Mouse (Mus musculus) midbrain, embryonic 13.5 days (tissue): Measurements from ENCODE around the gene Zfp503. TPM values are rescaled to one million over a fixed set of nuclear protein-coding genes. Genes with fewer than 3 reads are reported as not detected.
A peak's percentile ranks its signal among the peaks of the same experiment; 100 is the strongest.

Experiments
- ATAC-seq: fragments of 200-750 bp; cut with Nextera tagmentation; 2 replicates; pipeline ENCODE4 v1.8.0; 2017; ENCODE audit warnings: mild to moderate bottlenecking, moderate TSS enrichment, moderate library complexity
- H3K27ac ChIP-seq: fragments of 300-500 bp; sonication (generic); 2 replicates; pipeline ENCODE4 v1.5.1; 2015; ENCODE audit warnings: inconsistent platforms, mild to moderate bottlenecking, moderate library complexity
- H3K27me3 ChIP-seq: fragments of 300-500 bp; sonication (generic); 2 replicates; pipeline ENCODE4 v1.6.1; 2015; ENCODE audit warnings: mild to moderate bottlenecking, inconsistent platforms
- H3K36me3 ChIP-seq: fragments of 300-500 bp; sonication (generic); 2 replicates; pipeline ENCODE4 v1.6.1; 2015; ENCODE audit warnings: mild to moderate bottlenecking, inconsistent platforms
- H3K4me1 ChIP-seq: fragments of 300-500 bp; sonication (generic); replicated peaks from 2 replicates; pipeline ENCODE4 v1.6.1; 2015; ENCODE audit warnings: inconsistent platforms
- H3K4me2 ChIP-seq: fragments of 300-500 bp; sonication (generic); replicated peaks from 2 replicates; pipeline ENCODE4 v1.6.1; 2015; ENCODE audit warnings: moderate library complexity, mild to moderate bottlenecking, inconsistent platforms
- H3K4me3 ChIP-seq: fragments of 300-500 bp; sonication (generic); replicated peaks from 2 replicates; pipeline ENCODE4 v1.5.1; 2015; ENCODE audit warnings: mild to moderate bottlenecking, inconsistent platforms
- H3K9ac ChIP-seq: fragments of 300-500 bp; sonication (generic); replicated peaks from 2 replicates; pipeline ENCODE4 v1.6.1; 2015; ENCODE audit warnings: mild to moderate bottlenecking, inconsistent platforms
- H3K9me3 ChIP-seq: fragments of 300-500 bp; sonication (generic); 2 replicates; pipeline ENCODE4 v1.6.1; 2016; ENCODE audit warnings: mild to moderate bottlenecking, inconsistent platforms
- WGBS: fragments of 180-500 bp; shearing (Covaris S2); methylation state at CpG from one replicate; pipeline ENCODE4 v1.1.7; 2015; 5-methylcytosine and 5-hydroxymethylcytosine counted together
- polyA plus RNA-seq: library from polyadenylated mRNA; unstranded; fragments of >200 nt; fragmentation: Nextera tagmentation; extraction: Ambion mirVana; gene quantifications from 2 replicates; pipeline ENCODE4 v1.2.1, GENCODE M21; 2015

The Zfp503 gene
- polyA plus RNA-seq, 1 experiment from 2014 or later, result 11.0 TPM

DNA sequence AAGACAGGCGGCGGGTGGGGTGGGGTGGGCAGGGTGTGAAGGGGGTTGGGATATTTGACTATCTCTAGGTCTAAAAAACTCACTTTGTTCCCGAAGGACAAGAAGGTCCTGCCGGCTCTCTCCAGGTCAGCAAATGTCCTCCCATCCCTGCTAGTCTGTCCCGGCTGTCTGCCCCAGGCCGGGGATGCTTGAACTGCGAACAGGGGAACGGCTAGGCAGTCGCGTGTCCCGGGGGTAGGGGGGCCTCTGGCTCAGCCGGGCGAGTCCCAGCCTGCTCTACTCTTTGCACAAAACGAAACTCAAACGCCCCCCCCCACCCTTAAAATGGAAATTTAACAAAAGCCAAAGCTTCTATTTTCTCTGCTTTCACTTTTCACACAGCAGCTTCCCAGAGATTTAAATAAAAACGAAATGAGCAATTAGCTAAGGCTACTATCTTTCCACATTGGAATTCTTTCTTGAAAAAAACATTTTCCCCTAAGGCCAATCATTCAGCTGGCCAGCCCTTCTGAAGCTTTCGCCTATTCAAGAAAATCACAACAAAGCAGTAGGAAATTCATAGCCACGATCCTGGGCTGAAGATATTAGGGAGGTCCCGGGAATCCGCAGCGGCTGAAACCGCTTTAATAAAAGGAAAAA lies 6.0 kb downstream of the Zfp503 start:
- Histone ChIP-seq H3K27ac (peak overlapping the region; percentile 70), H3K4me2 (peak overlapping the region; percentile 66), H3K9ac (peak overlapping the region; percentile 69), H3K36me3 (peaks cover 11% of the 10 kb centered on the region; the same call in 1 of the 2 replicates), H3K4me1 (peaks cover 42% of the 10 kb centered on the region), H3K4me3 (peak overlapping the region; percentile 45), H3K27me3 (peaks cover 34% of the 10 kb centered on the region), H3K9me3 (no peaks in the 10 kb centered on the region)
- WGBS, result 1% methylated on average over 22 of the region's 22 CpGs
- no peak for ATAC-seq

DNA sequence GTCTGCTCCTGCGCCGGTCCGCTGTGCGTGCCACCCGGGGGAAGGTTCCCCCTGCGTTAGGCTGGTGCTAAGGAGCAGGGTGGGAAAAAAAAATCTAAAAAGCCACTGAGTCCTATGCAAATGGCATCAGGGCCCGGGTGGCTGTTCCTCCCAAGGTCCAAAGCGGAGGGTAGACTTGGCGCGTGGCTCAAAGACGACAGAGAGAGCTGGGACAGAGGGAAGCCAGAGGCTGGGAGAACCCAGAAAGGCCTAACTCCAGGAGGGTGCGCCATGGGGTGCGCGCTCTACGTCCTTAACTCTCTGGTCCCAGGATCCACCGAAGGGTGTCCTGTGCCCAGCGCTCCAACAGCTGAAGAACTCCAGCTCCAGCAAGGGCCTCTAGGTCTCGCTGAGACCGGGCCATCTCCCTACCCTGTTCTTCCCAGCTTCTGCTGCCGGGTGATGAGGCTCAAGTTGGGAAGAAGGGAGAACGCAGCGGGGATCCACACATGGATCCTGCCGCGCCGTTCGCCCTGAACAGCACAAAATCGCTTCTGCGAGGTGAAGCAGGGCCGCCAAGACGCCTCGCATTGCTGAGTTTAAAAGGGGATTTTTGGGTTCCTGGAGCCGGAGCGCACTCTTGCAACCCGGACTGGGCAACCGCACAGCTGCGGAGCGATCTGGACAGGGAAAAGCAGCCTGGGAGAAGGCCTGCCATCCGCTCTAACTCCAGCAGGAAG lies 6.7 kb downstream of the Zfp503 start:
- Histone ChIP-seq H3K4me2 (peak overlapping the region; percentile 66), H3K4me3 (peak overlapping the region; percentile 45), H3K9me3 (no peaks in the 10 kb centered on the region), H3K27ac (peak overlapping the region; percentile 70), H3K4me1 (peaks cover 42% of the 10 kb centered on the region), H3K27me3 (peaks cover 34% of the 10 kb centered on the region), H3K9ac (peak overlapping the region; percentile 69), H3K36me3 (peaks cover 11% of the 10 kb centered on the region; the same call in 1 of the 2 replicates)
- no peak for ATAC-seq
- 3% methylated on average over 38 of the region's 38 CpGs for WGBS

DNA sequence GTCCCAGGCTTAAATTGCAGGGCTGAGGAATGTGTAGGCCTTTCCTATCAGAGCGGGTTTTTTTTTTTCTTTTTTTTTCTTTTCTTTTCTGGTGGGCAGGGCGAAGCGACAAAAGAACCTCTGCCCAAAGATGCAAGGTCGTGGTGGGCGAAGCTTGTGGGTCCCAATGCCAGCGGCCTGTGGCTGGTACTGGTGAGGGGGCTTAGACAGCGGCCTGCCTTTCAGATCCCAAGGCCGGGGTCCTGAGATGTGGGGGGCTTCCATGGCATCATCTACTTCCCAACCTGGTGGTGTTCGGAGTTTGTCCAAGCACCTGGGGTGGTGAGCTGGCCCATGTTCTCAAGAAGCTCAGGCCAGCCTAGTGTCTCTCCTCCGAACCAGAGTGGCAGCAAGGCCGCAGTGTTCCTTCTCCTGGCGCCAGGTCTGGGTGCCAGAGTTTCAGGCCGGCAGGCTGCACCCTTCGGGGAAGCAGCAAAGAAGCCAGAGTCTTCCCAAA lies 7.3 kb downstream of the Zfp503 start:
- peak overlapping the region; percentile 66 for H3K4me2 ChIP-seq
- H3K4me1 ChIP-seq, result peaks cover 42% of the 10 kb centered on the region
- no peaks in the 10 kb centered on the region for H3K9me3 ChIP-seq
- peaks cover 11% of the 10 kb centered on the region; the same call in 1 of the 2 replicates for H3K36me3 ChIP-seq
- H3K9ac ChIP-seq, result peak overlapping the region; percentile 69
- ATAC-seq, result no peak
- WGBS, result 10% methylated on average over 14 of the region's 14 CpGs
- peak overlapping the region; percentile 45; the same call in 1 of the 2 replicates for H3K27ac ChIP-seq
- H3K4me3 ChIP-seq, result peak overlapping the region; percentile 45
- H3K27me3 ChIP-seq, result peaks cover 34% of the 10 kb centered on the region

DNA sequence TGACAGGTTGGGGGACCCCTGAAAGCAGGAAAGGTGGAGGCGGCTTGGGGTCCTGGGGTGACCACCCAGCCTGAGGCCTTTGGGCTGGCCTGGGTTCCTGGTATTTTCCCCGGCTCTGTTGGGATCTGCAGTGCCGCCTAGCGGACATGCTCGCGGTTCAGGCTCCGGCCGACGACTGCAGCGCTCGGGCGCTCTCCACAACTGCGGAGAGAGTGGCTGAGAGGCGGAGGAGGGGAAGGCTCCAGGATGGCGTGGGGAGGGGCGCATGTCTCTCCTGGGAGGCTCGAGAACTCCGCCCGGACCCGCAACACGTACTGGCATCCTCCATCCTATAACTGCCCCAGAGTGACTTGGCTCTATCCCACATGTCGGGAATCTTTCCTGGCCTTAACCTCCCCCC lies 7.9 kb downstream of the Zfp503 start:
- H3K27me3 ChIP-seq, result peaks cover 34% of the 10 kb centered on the region
- peaks cover 11% of the 10 kb centered on the region; the same call in 1 of the 2 replicates for H3K36me3 ChIP-seq
- peak overlapping the region; percentile 66 for H3K4me2 ChIP-seq
- peaks cover 3% of the 10 kb centered on the region; the same call in 1 of the 2 replicates for H3K9me3 ChIP-seq
- peaks cover 35% of the 10 kb centered on the region for H3K4me1 ChIP-seq
- no peak overlapping the region for H3K27ac ChIP-seq
- no peak overlapping the region for H3K9ac ChIP-seq
- peak; percentile 75 for ATAC-seq
- 2% methylated on average over 22 of the region's 22 CpGs for WGBS
- H3K4me3 ChIP-seq, result peak overlapping the region; percentile 19; the same call in 1 of the 2 replicates

DNA sequence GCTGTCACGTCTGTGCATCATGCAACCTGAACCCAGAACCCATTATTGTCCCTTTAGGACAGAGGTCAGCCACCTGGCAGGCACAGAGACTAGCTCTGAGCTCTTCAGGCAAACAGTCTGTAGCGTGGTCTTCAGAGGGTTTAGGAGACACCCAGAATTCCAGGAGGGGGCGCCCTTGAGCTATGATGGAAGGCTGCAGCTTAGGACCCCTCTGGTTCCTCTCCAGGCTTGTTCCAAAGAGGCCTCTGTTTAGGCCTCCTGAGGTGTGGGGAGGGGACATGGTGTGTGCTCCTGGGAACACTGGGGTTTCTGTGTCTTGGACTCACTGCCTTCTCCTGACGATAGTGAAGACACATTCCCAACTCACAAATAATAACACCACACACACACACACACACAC lies 20.4 kb downstream of the Zfp503 start:
- Histone ChIP-seq H3K27me3 (peaks cover 32% of the 10 kb centered on the region), H3K9ac (no peak overlapping the region), H3K4me2 (no peak overlapping the region), H3K4me1 (peaks cover 16% of the 10 kb centered on the region), H3K36me3 (no peaks in the 10 kb centered on the region), H3K27ac (no peak overlapping the region), H3K9me3 (no peaks in the 10 kb centered on the region), H3K4me3 (no peak overlapping the region)
- peak; percentile 73 for ATAC-seq
- WGBS, result 9% methylated on average over 4 of the region's 4 CpGs

DNA sequence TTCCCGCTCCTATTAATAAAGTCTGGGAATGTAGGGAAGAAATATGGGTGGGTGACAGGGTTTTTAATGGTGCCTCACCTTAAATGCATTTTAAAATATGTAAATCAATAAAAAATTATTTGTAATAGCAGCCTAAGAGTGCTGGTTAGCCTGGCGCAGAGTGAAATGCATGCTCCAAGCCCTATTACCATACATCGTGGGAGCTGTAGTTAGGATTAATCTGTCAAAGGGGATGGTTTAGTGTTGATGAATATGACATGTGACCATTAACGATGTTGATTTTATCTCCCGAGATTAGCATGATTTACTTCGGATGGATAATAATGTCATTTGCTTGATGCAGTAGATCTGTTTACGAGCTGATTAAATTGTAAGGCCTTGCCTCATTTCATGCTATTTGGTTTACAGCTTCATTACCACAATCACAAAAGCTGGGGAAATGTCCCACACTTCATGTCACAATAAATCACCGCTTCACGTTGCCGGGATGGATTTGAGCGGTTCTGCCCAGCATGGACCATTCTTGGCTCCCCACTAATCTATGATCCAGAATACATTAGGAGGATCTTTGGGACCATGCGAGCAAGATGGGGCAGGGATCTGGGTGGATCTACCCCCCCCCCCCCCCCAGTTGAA lies 21.9 kb downstream of the Zfp503 start:
- Histone ChIP-seq H3K9ac (no peak overlapping the region), H3K4me2 (no peak overlapping the region), H3K27ac (no peak overlapping the region; the same call in 1 of the 2 replicates), H3K27me3 (peaks cover 25% of the 10 kb centered on the region), H3K4me1 (peaks cover 19% of the 10 kb centered on the region), H3K9me3 (no peaks in the 10 kb centered on the region), H3K36me3 (no peaks in the 10 kb centered on the region), H3K4me3 (no peak overlapping the region)
- peak; percentile 73 for ATAC-seq
- 36% methylated on average over 12 of the region's 12 CpGs for WGBS

DNA sequence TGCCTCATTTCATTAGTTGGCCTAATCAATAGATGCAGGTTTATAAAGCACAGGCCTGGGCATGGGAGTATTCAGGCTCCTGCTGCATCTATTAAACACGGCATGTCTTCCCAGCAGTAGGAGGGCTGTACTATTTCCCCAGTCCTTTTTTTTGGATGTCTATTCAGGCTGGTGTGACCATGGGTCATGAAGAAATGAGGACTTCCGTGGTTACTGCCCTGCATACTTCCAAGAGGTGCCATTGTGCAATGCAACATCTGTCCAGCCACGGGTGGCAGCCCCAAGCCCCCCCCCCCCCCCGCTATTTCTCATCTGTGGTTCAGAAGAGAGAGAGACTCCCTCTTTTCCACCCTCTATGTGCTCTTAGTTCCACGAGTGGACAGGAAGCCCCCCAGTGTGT lies 23.1 kb downstream of the Zfp503 start:
- WGBS, result 56% methylated on average over 5 of the region's 5 CpGs
- peaks cover 20% of the 10 kb centered on the region for H3K4me1 ChIP-seq

DNA sequence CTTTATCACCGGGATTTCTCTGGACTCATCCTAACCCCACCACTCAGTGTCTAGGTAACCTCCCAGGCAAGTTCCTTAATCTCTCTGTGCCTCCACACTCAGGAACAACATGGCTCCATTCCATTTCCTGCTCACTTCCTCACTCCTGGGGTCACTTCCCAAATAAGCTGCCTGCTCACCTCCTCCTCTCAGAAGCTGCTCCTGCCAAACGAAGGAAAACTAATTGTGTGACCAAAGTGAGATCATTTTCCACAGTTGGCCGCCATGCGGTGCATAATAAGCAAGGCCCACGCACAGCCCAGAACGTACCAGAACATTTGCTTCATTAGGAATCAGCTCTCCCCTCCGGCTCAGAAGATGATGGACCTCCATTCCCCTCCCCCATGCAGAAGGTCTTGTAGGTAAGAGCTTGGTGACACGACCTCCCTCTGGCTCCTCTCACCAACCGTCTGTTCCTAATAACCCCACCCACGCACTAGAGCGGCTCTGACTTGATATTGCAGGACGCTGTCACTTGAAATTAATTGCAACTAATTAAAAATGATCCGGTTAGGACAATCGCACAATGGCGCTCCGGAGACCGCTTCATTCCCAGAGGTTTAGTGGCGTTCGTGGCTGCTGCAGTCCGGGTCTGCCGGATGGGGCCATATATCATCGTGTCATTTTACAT lies 26.9 kb downstream of the Zfp503 start:
- Histone ChIP-seq H3K4me3 (no peak overlapping the region), H3K27me3 (peaks cover 15% of the 10 kb centered on the region; the same call in 1 of the 2 replicates), H3K9me3 (no peaks in the 10 kb centered on the region), H3K4me2 (no peak overlapping the region), H3K36me3 (no peaks in the 10 kb centered on the region), H3K27ac (no peak overlapping the region), H3K4me1 (peaks cover 13% of the 10 kb centered on the region), H3K9ac (no peak overlapping the region)
- 75% methylated on average over 22 of the region's 22 CpGs for WGBS
- no peak for ATAC-seq

More for the DNA sequence above, 23.1 kb downstream of the Zfp503 start:
- Histone ChIP-seq H3K36me3 (no peaks in the 10 kb centered on the region), H3K4me2 (no peak overlapping the region), H3K9me3 (no peaks in the 10 kb centered on the region), H3K27me3 (peaks cover 25% of the 10 kb centered on the region), H3K27ac (no peak overlapping the region), H3K9ac (no peak overlapping the region), H3K4me3 (no peak overlapping the region)
- no peak for ATAC-seq

DNA sequence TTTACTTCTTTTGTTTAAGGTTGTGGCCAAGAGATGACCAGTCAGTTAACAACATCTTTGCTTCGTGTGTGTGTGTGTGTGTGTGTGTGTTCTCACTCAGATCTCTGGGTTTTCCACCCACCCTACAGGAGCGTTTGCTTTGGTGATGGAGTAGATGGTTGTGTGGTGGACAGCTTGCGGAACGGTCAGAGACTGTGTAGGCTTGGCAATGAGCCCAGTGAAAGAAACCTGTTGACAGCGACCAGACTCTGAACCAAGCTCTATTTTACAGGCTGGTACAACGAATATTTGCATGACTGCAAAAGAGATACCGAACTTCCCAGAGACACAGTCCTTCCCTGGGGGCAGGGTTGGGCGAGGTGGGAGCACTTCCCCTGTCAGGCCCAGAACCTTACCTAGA lies 30.2 kb downstream of the Zfp503 start:
- Histone ChIP-seq H3K4me3 (no peak overlapping the region), H3K9ac (no peak overlapping the region), H3K27me3 (0 out of 2 replicates have a peak, but pooled peaks cover 3% of the 10 kb centered on the region), H3K9me3 (no peaks in the 10 kb centered on the region), H3K4me2 (no peak overlapping the region), H3K4me1 (0 out of 2 replicates have a peak, but pooled peaks cover 4% of the 10 kb centered on the region), H3K27ac (no peak overlapping the region), H3K36me3 (no peaks in the 10 kb centered on the region)
- no peak for ATAC-seq
- WGBS, result 88% methylated on average over 8 of the region's 8 CpGs

DNA sequence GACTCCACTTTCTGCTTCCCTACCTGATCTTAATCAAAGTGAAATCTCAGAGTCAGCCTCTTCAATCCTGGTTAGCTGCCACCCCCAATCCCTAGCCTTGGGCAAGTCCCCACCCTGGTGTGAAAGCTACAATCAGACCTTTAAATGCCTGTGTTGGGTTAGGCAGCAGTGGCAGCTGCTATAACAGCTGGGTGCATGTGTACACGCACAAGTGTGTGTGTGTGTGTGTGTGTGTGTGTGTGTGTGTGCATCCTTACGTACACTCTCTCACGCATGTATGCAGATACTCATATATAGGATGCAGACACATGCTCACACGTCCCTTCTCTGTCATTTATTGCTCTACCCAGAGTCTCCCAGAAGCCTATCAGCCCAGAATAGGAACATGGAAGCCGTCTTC lies 30.8 kb downstream of the Zfp503 start:
- H3K9ac ChIP-seq, result no peak overlapping the region
- ATAC-seq, result no peak

DNA sequence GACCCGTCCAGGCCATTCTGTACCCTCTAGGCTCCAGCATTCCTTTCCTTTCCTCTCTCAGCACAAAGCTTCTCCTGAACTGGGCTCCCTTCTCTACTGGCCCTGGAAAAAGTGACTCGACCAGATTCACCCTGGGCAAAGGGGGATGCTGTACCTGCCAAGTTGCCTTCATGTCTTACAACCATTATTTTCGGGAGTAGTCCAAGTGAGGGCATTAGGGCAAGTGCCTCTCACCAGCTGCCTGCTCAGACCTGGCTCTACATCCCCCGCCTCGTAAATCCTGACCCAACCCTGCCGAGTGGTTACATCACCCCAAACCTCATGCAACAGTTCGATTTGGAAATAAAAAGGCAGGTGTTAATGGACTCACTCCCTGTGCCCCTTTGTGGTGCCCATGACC lies 36.9 kb downstream of the Zfp503 start:
- H3K9ac ChIP-seq, result no peak overlapping the region
- H3K9me3 ChIP-seq, result no peaks in the 10 kb centered on the region
- H3K4me1 ChIP-seq, result no peaks in the 10 kb centered on the region
- WGBS, result 86% methylated on average over 7 of the region's 7 CpGs
- H3K27ac ChIP-seq, result no peak overlapping the region
- H3K4me3 ChIP-seq, result no peak overlapping the region
- no peak for ATAC-seq
- no peaks in the 10 kb centered on the region for H3K27me3 ChIP-seq
- H3K36me3 ChIP-seq, result no peaks in the 10 kb centered on the region
- no peak overlapping the region for H3K4me2 ChIP-seq

More for the DNA sequence above, 30.8 kb downstream of the Zfp503 start:
- no peak overlapping the region for H3K27ac ChIP-seq
- H3K27me3 ChIP-seq, result 0 out of 2 replicates have a peak, but pooled peaks cover 3% of the 10 kb centered on the region
- no peak overlapping the region for H3K4me2 ChIP-seq
- H3K4me3 ChIP-seq, result no peak overlapping the region
- H3K36me3 ChIP-seq, result no peaks in the 10 kb centered on the region
- 90% methylated on average over 5 of the region's 5 CpGs for WGBS
- H3K4me1 ChIP-seq, result 0 out of 2 replicates have a peak, but pooled peaks cover 4% of the 10 kb centered on the region
- no peaks in the 10 kb centered on the region for H3K9me3 ChIP-seq
